Mouse (Mus musculus): ENCODE results near the gene Evi2. TPM values are rescaled to one million over a fixed set of nuclear protein-coding genes. Genes with fewer than 3 reads are reported as not detected.

Gene Evi2
- total and polyA plus RNA-seq, 2 experiments from 2014 or later = 0.19 TPM; not detected in 1

DNA sequence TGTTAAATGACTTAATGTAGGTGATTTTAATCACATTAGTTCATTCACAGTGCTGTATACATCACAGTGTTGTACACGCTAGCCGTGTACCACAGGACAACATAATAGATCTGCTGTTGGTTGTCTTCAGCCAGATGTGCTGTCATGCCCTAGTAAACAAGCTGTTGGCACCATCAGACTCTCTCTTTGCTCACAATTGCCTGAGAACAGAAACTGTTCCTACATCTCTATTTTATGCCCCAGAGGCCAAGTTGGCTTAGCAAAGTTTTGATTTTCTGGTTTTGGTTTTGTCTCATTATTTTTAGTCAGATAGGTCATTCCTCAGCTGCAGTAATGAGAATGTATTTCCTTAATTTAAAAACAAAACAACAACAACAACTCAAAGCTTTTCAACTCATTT lies 653 bp downstream of the Evi2 start:
- Histone ChIP-seq H3K4me1 (ENCODE audit: control insufficient read depth, insufficient read depth) (peaks cover 23% of the 10 kb centered on the region), H3K9ac (replicated peaks; ENCODE audit: low read depth, low read length) (no peak overlapping the region), H3K27ac (ENCODE audit: low read depth) (no peak overlapping the region), H3K36me3 (replicated peaks; ENCODE audit: control insufficient read depth, insufficient read depth, low read length) (peaks cover 9% of the 10 kb centered on the region; the same call in 1 of the 2 replicates), H3K27me3 (ENCODE audit: control insufficient read depth, insufficient read depth, low read length) (no peaks in the 10 kb centered on the region), H3K4me3 (ENCODE audit: low read depth, low read length) (no peak overlapping the region), H3K4me2 (ENCODE audit: low read depth, low read length) (no peak overlapping the region), H3K9me3 (replicated peaks; ENCODE audit: control insufficient read depth, low read length) (no peaks in the 10 kb centered on the region)
- TF ChIP-seq EP300 (IDR thresholded peaks at IDR 0.05; ENCODE audit: low read depth) = no peak
- TF ChIP-seq CTCF (IDR thresholded peaks at IDR 0.05; ENCODE audit: low read depth) = no peak
- no peak for DNase-seq (ENCODE audit: low spot score)
- 91% methylated on average over 2 of the region's 2 CpGs for WGBS
- no peak for ATAC-seq (ENCODE audit: insufficient read depth, low read depth)

DNA sequence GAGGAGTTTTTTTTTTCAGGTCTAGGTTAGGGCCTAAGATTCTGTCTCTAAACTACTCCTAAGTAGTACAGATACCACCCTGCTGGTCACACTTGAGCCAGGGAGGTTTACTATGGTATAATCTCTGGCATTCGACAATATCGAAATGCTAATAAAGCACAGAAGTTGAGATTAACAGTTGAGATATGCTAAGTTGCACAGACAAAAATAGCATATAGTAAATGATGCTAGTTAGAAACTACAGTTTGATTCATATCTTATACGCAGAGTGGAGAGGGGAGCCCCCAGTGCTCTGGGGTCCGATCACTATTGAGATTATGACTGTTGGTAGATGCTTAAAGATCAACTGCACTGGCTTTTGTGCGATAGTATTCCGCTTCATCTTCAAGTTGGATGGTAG lies 1.2 kb downstream of the Evi2 start:
- 91% methylated on average over 6 of the region's 6 CpGs for WGBS
- no peaks in the 10 kb centered on the region for H3K9me3 ChIP-seq (replicated peaks; ENCODE audit: control insufficient read depth, low read length)
- H3K4me3 ChIP-seq (ENCODE audit: low read depth, low read length) = no peak overlapping the region
- ATAC-seq (ENCODE audit: insufficient read depth, low read depth) (no peak), DNase-seq (ENCODE audit: low spot score) (no peak)
- H3K27me3 ChIP-seq (ENCODE audit: control insufficient read depth, insufficient read depth, low read length) = no peaks in the 10 kb centered on the region
- TF ChIP-seq EP300 (IDR thresholded peaks at IDR 0.05; ENCODE audit: low read depth) (no peak), CTCF (IDR thresholded peaks at IDR 0.05; ENCODE audit: low read depth) (no peak)
- H3K27ac ChIP-seq (ENCODE audit: low read depth) = no peak overlapping the region
- H3K4me2 ChIP-seq (ENCODE audit: low read depth, low read length) = no peak overlapping the region
- no peak overlapping the region for H3K9ac ChIP-seq (replicated peaks; ENCODE audit: low read depth, low read length)
- H3K36me3 ChIP-seq (replicated peaks; ENCODE audit: control insufficient read depth, insufficient read depth, low read length) = peaks cover 9% of the 10 kb centered on the region; the same call in 1 of the 2 replicates
- H3K4me1 ChIP-seq (ENCODE audit: control insufficient read depth, insufficient read depth) = peaks cover 21% of the 10 kb centered on the region

DNA sequence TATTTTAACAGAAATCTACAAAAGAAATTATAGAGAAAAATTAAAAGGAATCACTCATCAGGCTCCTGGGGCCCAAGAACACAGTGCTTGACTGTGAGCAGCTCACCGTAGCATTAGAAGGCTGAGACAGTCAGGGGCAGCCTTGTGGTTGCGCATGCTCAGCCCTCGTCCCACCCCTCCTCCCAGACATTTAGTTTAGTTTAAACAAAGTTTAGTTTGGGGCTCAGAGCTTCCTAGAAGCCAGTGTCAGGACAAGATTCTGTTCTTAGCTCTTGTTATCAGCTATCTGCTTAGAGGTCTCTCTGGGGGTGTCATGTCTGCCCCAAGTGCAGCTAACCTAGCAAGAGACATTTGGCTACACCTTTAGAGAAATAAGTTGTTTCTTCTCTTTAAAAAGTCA lies 1.8 kb downstream of the Evi2 start:
- Histone ChIP-seq H3K4me1 (ENCODE audit: control insufficient read depth, insufficient read depth) (peaks cover 14% of the 10 kb centered on the region), H3K27me3 (ENCODE audit: control insufficient read depth, insufficient read depth, low read length) (no peaks in the 10 kb centered on the region), H3K9ac (replicated peaks; ENCODE audit: low read depth, low read length) (no peak overlapping the region), H3K36me3 (replicated peaks; ENCODE audit: control insufficient read depth, insufficient read depth, low read length) (peaks cover 9% of the 10 kb centered on the region; the same call in 1 of the 2 replicates), H3K4me3 (ENCODE audit: low read depth, low read length) (no peak overlapping the region), H3K9me3 (replicated peaks; ENCODE audit: control insufficient read depth, low read length) (no peaks in the 10 kb centered on the region), H3K4me2 (ENCODE audit: low read depth, low read length) (no peak overlapping the region), H3K27ac (ENCODE audit: low read depth) (no peak overlapping the region)
- ATAC-seq (ENCODE audit: insufficient read depth, low read depth) = no peak
- no peak for TF ChIP-seq CTCF (IDR thresholded peaks at IDR 0.05; ENCODE audit: low read depth)
- TF ChIP-seq EP300 (IDR thresholded peaks at IDR 0.05; ENCODE audit: low read depth) = no peak
- WGBS = 94% methylated on average over 3 of the region's 3 CpGs
- no peak for DNase-seq (ENCODE audit: low spot score)

- Histone ChIP-seq H3K9ac (replicated peaks; ENCODE audit: low read depth, low read length) (no peak overlapping the region), H3K9me3 (replicated peaks; ENCODE audit: control insufficient read depth, low read length) (no peaks in the 10 kb centered on the region), H3K36me3 (replicated peaks; ENCODE audit: control insufficient read depth, insufficient read depth, low read length) (peaks cover 9% of the 10 kb centered on the region; the same call in 1 of the 2 replicates), H3K27me3 (ENCODE audit: control insufficient read depth, insufficient read depth, low read length) (no peaks in the 10 kb centered on the region), H3K4me1 (ENCODE audit: control insufficient read depth, insufficient read depth) (peaks cover 10% of the 10 kb centered on the region), H3K4me2 (ENCODE audit: low read depth, low read length) (no peak overlapping the region; the same call in 1 of the 2 replicates), H3K4me3 (ENCODE audit: low read depth, low read length) (no peak overlapping the region), H3K27ac (ENCODE audit: low read depth) (0 out of 2 replicates have a peak overlapping the region, but pooled peaks have one; percentile 68)
- DNase-seq (ENCODE audit: low spot score) = no peak
- ATAC-seq (ENCODE audit: insufficient read depth, low read depth) = no peak
- TF ChIP-seq CTCF (IDR thresholded peaks at IDR 0.05; ENCODE audit: low read depth) (no peak), EP300 (IDR thresholded peaks at IDR 0.05; ENCODE audit: low read depth) (no peak)
- 66% methylated on average over 5 of the region's 5 CpGs for WGBS
Observed at GRCm38 (mm10) chr11:79527739-79528384, 2.5 kb downstream of the Evi2 start.

DNA sequence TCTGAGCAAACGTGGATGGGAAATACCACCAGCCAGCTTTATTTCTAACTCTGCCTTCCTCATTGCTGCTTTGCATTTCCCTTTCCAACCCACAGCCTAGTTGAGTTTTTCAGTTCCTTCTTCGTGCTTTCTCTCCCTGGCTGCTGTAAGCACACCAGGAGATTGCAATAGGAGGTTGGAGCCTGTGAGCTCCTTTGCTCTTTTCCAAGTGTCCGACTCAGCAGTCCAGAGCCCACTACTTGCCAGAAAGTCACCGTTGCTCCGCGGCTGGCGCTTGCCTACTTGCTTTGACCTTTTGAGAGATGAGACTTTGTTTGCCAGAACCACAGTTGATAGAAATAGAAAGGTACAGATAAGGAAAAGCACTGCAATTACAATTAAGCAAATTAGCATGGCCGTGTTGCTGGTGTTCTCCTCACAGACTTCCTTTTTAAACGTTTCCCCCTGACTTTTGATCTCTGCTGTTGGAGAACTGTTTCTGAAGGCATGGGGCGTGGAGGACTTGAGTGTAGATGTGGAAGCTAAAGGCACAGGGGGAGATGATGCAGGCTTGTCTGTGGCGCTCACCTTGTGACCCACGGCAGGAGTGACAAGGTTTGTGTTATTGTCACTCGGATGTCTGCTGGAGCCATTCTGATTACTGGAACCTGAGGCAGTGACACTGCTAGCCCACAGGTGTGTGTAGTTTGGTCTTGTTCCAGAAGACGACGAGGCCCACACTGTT lies 3.2 kb downstream of the Evi2 start:
- peak overlapping the region; percentile 68 for H3K27ac ChIP-seq (ENCODE audit: low read depth)
- H3K4me3 ChIP-seq (ENCODE audit: low read depth, low read length) = no peak overlapping the region; the same call in 1 of the 2 replicates
- peaks cover 10% of the 10 kb centered on the region for H3K4me1 ChIP-seq (ENCODE audit: control insufficient read depth, insufficient read depth)
- H3K9ac ChIP-seq (replicated peaks; ENCODE audit: low read depth, low read length) = no peak overlapping the region
- no peaks in the 10 kb centered on the region for H3K27me3 ChIP-seq (ENCODE audit: control insufficient read depth, insufficient read depth, low read length)
- peaks cover 9% of the 10 kb centered on the region; the same call in 1 of the 2 replicates for H3K36me3 ChIP-seq (replicated peaks; ENCODE audit: control insufficient read depth, insufficient read depth, low read length)
- no peaks in the 10 kb centered on the region for H3K9me3 ChIP-seq (replicated peaks; ENCODE audit: control insufficient read depth, low read length)
- TF ChIP-seq EP300 (IDR thresholded peaks at IDR 0.05; ENCODE audit: low read depth) = no peak
- WGBS = 46% methylated on average over 15 of the region's 15 CpGs
- no peak for ATAC-seq (ENCODE audit: insufficient read depth, low read depth)
- peak; percentile 19 for DNase-seq (ENCODE audit: low spot score)
- H3K4me2 ChIP-seq (ENCODE audit: low read depth, low read length) = peak overlapping the region; percentile 31

Data from heart, postnatal 0 days (tissue).